Mouse (Mus musculus) fat pad, adult 2 months (tissue): ENCODE data around the gene Grin2b.

ENCODE experiments used
- DNase-seq: peaks from one replicate; pipeline ENCODE4 v3.0.0-alpha.2; 2011; ENCODE audit warnings: low read depth, low spot score; ENCODE audit errors: extremely low read depth

Gene Grin2b

DNA sequence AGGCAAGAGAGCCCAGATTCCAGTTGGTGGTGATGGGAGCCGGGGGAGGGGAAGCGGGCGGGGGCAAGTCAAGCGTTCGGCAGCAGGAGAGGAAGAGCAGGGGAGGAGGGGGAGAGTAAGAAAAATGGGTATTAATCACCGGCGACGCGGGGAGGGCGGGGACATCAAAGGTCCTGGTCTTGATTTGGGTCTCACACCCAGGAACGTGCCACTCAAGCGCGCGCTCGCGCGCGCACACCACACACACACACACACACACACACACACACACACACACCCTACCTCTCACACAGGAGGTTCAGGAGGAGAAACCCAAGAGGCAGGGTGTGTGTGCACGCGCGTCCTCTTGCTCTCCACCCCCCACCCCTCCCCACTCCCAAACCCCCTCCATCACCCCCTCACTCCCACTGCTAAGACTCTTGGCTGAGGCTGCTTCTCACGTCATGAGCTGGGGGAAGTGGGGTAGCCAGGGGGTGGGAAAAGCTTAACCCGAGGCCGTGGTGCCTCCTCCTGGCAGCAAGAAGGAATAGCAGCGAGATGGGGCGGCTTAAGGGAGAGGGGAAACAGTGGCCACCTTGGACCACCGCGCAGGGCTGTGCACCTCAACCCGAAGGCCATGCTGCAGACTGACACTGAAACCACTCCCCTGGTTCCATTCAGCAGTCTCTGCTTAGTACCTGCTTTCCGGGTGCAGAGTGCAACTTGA is at the start of gene Grin2b:
TSS of gene Grin2b (minus strand) at position 321 of the 706 bp plus-strand sequence.
- no peak for DNase-seq

DNA sequence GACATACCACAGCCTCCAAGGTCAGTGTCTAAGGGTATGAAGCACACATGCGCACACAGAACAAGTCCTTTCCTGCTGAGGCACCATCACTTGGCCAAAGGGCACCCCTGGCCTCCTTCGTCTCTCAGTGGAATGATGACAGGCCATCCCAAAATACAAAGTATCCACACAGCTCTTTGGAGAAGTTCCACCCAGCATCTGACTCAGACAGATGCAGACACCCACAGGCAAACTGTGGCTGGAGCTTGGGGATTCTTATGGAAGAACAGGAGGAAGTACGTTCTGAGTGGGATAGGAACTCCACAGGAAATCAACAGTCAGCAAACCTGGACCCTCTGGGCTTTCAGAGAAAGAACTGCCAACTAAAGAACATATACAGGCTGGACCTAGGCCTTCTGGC is 48.6 kb upstream of the Grin2b start:
- no peak for DNase-seq

DNA sequence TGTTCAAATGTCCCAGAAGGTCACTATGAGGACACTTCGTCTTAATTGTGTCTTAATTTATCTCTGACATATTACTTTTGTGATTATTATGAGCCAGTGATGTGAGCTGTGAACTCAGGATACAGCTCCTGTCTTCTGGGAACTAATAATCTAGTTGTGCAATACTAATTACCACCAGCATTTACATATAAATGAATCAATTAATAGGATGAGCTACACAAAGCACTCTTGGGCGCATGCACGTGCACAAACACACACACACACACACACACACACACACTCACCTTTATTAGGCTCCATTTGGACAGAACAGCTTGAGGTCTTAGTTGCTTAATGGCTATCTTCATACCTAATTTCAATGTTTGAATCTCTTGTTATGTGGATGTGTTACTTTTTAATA is 37.1 kb upstream of the Grin2b start:
- DNase-seq, result no peak

DNA sequence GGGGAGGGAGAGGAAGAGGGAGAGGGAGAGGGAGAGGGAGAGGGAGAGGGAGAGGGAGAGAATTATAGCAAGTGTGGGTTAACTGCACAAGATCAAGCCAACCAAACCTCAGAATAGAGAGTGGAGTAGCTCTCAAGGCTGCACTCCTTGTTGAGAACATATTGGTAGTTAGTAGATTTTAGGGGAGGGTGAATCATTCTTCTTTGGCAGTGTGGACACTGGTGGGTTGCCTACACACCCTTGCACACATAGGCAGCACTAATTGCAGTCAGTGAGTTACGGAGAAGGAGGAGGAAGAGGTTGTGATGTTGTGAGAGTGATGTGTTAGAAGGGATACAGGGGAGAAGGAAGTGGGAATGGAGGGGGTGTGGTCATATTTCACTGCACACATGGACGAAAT is 26.5 kb upstream of the Grin2b start:
- no peak for DNase-seq

GRCm38 (mm10) chr6:136194616-136195015 is 21.3 kb upstream of the Grin2b start:
- DNase-seq, result no peak

DNA sequence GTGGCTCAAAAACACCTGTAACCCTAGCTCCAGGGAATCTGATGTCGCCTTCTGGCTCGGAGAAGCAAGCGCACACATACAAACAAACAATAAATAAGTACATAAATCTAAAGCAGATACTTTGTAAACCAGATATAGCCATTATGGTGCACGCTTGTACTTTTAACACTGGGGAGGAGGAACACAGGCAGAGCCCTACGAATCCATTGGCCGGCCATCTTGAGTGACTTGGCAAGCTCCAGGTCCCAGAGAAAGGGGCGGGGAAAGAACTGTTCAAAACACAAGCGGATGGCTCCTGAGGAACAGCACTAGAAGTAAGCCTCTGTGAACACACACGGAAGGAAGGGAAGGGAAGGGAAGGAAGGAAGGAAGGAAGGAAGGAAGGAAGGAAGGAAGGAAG is 4.8 kb upstream of the Grin2b start:
- no peak for DNase-seq

DNA sequence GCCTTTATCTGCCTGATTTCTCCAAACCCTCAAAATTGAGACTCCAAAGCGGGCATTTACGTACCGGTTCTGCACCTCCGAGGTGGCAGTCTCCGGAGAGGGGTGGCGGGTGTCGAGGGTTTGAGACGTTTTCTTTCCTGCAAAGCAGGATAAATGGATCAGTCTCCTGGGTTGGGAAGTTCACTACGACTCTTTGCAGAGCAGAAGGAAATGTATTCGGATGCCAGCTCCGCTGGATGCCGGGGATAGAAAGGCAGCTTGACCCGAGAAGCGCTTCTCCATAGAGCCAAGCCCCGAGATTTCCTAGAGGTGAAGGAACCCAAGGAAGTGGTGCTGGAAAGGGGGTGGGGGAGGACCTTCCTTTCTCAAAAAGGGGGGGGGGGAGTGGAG is 515 bp downstream of the Grin2b start:
- no peak for DNase-seq

GRCm38 (mm10) chr6:136172172-136172651 is 1.1 kb downstream of the Grin2b start:
- no peak for DNase-seq

- no peak for DNase-seq
These were observed 2.0 kb downstream of the Grin2b start for GRCm38 (mm10) chr6:136171343-136171742.

- no peak for DNase-seq
These were observed 2.9 kb downstream of the Grin2b start for GRCm38 (mm10) chr6:136170381-136170780.

DNA sequence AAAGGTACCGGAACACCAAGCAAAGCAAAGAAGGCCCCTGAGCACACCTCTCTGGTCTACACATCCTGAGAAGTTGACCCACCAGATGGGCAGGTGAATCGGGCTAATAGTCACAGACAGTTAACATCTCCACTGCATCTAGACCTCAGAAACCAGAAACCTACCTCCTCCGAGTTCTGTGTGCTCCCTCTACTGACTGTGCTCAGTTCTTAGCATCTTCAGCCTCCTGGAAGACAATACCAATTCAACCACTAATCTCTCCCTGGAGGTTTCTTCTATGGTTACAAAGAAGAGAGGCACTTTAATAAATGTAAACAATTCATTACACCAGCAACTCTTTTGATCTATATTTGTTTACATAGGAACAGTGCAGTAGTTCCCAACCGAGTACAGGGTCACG is 6.0 kb downstream of the Grin2b start:
- no peak for DNase-seq

- DNase-seq, result no peak
These were observed 7.8 kb downstream of the Grin2b start for GRCm38 (mm10) chr6:136165443-136166077.

DNA sequence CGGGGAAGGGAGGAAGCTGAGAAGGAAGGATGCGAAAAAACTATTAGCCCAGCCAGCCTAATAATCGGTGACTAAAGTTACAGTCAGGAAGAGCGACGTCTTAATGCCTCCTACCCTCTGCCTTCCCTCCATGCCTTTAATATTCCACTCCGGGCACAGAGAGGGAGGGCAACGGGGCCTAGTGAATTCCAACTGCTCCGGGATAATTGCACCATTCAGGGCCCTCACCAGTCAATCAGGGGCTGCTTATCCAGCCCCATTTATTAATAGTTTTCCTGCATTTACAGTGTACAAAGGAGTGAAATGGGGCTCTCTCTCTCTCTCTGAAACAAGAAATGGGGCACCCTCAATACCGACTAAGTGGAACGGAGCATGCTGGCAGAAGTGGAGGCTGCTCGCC is 11.2 kb downstream of the Grin2b start:
- DNase-seq, result no peak

DNA sequence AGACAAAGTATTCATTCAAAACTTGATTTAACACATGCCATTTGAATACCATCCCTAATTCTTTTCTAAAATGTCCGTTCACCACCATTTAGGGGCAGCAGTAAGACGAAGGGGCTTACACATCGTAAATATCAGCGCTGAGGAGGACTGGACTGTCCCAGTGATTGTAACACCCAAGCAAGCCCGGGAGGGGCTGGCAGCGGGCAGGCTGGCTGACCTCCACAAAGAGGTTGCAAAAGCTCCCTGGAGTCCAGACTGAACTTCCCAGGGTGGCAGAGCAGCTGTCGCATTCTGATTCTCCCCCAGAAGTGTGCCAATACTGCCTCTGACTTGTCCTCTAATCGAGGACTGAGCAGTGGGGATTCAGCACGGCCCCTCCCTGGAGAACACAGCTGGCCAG is 19.9 kb downstream of the Grin2b start:
- no peak for DNase-seq

- DNase-seq, result no peak
These were observed 23.2 kb downstream of the Grin2b start for GRCm38 (mm10) chr6:136150064-136150463.

DNA sequence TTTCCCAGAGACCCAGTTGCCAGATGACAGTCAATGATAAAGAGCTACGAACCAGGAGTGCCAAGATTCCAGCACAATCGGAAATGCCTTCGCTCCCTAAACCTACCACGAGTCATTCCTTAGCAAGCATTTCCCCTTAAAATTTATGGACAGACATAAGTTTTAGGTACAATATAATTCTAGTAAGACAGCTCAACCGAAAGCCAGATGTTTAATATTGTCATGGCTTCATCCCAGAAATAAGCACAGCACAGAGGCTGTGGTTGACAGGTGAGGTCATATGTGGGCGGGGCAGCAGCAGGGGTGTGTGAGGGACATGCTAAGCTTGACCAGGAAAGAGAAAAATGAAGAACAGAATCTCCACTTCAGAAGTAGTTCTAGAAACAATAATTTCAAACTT is 33.3 kb downstream of the Grin2b start:
- DNase-seq, result no peak

DNA sequence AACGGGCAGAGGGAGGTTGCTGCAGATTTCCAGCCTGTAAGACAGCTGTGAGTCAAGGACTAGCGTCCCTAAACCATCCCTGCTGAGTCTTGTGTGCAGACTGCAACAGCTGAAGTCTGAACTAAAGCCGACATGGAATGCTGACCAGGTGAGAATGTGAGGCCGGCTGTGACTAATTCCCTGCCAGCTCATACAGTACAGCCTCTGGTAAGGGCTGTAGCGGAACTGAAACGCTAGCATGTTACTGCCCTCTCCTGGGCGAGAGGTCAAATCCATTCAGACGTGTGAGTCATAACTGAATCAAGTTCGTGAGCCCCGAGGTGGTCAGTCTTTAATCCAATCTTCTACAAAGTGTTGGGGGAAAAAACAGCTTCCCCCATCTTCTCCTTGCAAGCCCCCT is 42.9 kb downstream of the Grin2b start:
- DNase-seq, result no peak

DNA sequence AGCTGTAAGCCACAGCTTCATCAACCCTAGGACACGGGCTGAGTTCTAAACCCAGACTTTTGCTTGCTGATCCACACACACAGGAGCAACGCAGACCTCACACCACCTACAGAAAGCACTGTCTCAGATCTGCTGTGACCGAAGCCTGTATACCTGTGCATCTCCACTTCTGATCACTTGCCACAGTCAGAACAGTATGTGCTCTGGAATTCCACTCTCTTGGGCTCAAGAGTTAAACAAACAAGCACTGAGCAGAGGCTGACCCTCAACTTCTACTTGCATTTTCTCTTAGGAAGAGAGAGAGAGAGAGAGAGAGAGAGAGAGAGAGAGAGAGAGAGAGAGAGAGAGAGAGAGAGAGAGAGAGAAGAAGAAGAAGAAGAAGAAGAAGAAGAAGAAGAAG is 50.7 kb downstream of the Grin2b start:
- no peak for DNase-seq

GRCm38 (mm10) chr6:136117390-136117789 is 55.9 kb downstream of the Grin2b start:
- DNase-seq, result no peak

DNA sequence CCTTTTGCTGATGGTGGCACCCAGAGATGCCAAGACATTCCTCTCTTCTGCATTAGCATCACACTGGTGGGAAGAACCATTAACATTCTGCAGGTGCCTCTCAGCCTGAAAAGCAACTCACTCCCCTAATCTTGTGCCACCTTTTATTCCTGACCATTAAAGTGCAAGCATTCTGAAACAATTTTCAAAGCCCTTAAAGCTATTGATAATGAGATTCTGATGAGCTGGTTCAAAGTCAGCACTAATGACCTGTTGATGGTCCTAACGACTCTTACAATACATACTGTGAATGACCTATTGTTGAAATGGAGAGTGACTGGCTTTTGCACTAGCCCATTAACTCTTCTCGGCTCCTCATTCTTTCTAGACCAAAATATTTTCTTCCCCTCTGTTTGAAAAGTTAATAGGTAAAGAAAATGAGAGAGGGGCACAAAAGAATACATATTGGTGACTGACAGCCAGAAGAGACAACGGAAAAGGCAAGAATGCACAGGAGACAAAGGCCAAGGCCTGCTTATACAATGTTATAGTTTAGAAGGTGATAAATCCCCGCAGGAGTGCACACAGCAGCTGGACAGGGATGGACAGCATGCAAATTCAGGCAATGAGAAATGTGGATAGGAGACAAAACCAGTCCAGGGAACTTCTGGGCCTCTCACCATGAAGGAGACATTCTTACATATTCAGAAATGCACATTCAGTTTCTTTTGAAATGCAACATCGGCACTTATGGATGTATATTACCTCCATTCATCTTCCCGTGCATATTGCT is 59.5 kb downstream of the Grin2b start:
- DNase-seq, result no peak

DNA sequence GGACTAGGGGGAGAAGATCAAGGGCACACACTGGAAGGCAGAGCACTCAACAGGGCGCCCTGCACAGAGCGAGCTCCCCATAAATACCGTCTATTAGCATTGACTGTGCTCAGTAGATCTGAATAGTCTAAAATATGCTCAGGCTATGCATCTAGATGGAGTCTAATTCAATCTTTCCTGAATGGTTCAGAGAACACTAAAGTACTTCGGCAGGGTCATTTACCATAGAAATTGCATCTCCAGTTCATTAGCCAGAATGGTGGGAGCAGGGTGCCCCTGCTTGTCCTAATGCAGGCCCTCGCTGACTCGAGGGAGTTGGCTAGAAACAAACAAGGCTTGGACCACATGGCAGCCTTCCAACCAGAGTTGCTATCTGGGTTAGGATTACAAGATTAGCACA is 64.1 kb downstream of the Grin2b start:
- DNase-seq, result no peak

- no peak for DNase-seq
These were observed 64.8 kb downstream of the Grin2b start for GRCm38 (mm10) chr6:136108466-136108865.
